Mouse (Mus musculus): ENCODE measurements at regions not wholly inside any gene's neighbourhood (a gene's known extent, or its start where the extent isn't known, plus 50 kb on each side); places are given as distances from the start of the nearest gene placed in this dataset.

DNA sequence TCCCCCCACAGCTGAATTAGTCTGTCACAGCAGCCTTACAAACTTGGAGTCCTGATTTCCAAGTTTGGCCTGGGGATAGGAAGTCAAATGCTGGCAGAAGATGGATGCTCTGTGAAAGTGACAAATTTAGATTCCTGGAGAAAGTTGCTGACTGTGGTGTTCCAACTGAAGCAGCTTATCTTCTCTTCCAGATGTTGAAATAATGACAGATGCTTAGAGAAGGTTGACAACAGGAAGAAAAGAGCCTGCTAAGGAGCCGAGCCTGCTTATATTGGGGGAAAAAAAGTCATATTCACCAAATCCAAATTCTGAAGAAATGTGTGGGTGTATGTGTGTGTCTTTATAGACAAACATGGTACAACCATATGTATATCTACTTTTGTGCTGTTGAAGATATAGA, 1380.4 kb upstream of the Cdh8 start:
- no peak for DNase-seq (ENCODE audit: low spot score in 2 of 2)

GRCm38 (mm10) chr8:100793951-100794350, 1377.7 kb upstream of the Cdh8 start:
- DNase-seq (ENCODE audit: low spot score in 2 of 2): peak in 1 of 2 experiments; percentile 15

GRCm38 (mm10) chr8:100790592-100791141, 1374.4 kb upstream of the Cdh8 start:
- DNase-seq (ENCODE audit: low spot score in 2 of 2): no peak

DNA sequence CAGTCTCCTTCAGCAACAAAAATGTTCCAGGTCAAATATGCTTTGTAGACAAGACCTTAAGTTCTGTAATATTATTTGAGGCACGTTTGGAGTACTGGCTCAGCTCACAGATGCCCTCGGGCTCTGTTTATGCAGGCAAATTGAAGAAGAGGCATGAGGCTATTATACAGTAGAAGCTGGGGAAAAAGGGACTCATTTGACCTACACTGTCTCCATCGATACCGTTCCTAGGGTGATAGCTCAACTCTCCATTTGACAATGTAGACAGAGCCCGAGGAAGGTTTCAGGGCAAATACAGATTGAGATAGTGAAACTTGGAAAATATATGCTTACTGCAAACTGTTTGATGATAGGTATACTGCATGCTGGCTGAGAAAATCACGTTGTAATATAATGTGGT, 1371.9 kb upstream of the Cdh8 start:
- no peak for DNase-seq (ENCODE audit: low spot score in 2 of 2)

DNA sequence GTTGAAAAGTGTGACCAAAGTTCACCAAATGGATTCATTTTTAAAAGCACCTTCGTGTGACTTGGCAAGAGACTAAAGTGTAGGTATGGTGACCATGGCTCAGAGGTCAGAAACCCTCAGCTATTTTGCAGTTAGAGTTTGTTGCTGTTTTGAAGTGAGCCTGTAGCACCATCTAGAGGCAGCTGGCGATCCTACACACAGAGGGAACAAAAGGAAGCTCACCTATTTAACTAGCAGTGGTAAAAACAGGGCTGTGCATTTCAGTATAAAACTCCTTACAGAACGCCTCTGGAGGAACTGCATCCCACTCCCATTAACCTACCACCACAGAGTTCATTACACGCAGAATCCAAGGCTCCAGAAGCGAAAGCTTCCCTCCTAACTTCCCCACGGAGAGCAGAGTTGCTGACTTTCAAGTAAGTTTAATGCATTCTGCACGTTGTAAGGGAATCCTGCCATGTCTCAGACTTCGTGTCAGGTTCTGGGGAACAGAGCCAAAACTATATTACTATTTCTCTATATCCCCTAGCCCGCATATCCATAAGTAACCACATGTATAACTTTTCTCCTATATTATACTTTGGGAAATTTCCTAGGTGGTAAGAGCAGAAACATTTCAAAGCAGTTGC, 1356.6 kb upstream of the Cdh8 start:
- DNase-seq (ENCODE audit: low spot score in 2 of 2): peak; percentile 72 to 82

DNA sequence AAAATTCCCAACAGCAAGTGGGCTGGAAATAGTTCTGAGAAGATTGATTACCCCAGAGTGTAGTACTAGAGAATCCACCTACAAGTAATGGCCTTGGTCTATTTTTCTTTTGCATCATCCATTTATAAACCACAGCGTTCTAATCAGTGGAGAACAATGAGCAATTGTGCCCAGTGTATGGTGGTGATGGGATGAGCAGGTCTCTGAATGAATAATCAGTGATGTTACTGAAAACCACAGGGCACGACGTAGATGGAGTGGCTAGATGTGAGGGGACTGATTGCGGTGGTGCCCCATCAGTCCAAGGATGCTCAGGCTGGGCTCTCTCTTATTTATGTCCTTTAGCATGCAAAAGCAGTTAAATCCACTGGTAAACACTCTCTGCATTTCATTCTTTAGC, 1353.3 kb upstream of the Cdh8 start:
- no peak for DNase-seq (ENCODE audit: low spot score in 2 of 2)

DNA sequence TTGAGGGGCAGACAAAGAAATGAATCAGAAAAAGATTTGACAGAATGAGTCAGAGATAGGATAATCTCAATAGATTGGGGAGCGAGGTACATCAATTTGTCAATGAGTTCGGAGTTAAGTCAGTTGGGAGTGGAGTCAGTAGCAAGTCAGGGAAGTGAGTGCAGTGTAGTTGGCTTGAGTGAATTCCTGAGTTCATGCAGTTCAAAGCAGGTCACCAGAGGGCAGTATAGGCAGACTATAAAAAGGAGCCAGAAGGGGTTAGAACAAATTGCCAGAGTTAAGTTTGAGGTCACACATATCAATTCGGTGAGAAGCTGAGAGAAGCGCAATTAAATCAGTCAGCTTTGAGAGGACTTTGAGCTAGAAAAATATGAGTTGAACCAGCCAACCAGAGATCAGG, 1317.7 kb upstream of the Cdh8 start:
- no peak for DNase-seq (ENCODE audit: low spot score in 2 of 2)

DNA sequence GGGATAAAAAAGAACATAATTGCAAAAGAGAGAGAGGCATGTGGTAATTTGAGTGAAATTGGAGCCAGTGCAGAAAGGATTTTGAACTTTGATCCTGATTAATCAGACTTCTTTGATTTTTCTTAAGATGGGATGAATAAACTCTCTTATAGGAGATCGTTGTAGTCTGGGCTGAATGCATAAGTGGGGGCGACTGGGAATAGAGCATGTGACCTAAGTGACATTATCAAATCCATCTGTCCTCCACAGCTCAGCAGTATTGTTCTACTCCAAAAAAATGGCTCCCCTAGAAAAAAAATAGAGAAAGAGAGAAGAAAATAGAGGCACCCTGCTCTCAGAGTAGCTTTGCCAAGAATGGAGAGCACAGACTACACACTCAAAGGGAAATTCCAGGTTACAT, 1286.1 kb upstream of the Cdh8 start:
- no peak for DNase-seq (ENCODE audit: low spot score in 2 of 2)

DNA sequence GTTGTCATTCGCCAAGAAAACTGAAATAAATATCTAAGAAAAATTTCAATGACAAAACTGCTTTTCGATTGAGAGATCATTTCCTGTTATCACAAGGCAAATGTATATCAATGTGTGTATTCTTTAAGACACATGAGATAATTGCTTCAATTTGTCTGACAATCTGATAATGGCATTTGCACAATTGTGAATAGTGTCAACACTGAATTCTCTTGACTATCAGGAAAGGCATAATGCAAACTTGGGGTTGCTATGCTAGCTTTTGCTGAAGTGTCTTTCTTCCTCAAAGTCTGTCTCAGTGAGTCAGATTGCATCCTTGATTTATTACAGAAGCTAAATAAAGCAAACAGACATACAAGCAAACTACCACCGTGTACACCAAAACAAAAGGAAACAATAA, 1278.8 kb upstream of the Cdh8 start:
- DNase-seq (ENCODE audit: low spot score in 2 of 2): no peak

DNA sequence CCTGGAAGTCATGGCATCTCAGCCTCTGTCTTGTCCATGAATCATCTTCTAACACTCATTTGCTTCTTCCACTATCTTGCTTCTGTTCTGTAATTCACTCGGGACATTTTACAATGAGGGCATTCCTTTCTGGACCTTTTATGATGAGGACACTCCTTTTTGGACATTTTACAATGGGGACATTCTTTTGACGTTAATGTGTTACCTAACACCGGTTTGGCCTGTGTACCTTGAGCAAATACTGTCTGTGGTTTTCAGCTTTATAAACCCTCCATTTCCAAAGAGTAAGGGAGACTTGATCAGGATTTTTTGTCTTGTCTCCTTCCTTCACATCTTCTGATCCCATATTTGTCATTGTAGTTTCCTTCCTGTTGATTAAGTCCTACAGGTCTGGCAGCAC, 1262.3 kb upstream of the Cdh8 start:
- DNase-seq (ENCODE audit: low spot score in 2 of 2): no peak

Data from frontal cortex, postnatal 36 days (tissue).